Mouse (Mus musculus) G1E (cell line): ENCODE results near the gene Fam180a.

Experiments
- CTCF ChIP-seq: IDR thresholded peaks from 2 replicates; pipeline ENCODE4 v1.5.1; 2012; ENCODE audit warnings: low read depth, low read length, inconsistent platforms, mixed read lengths
- GATA1 ChIP-seq: IDR thresholded peaks from 2 replicates; pipeline ENCODE4 v1.6.1; 2012; ENCODE audit warnings: borderline replicate concordance, low read length, inconsistent platforms, mixed read lengths

GRCm38 (mm10) chr6:35352867-35353266 is 26.9 kb upstream of the Fam180a start:
- TF ChIP-seq CTCF (no peak), GATA1 (no peak)
